Mouse (Mus musculus) spleen, adult 18-20 months (tissue): ENCODE results near the gene Col11a1.

Experiments used
- DNase-seq, 2 experiments: peaks; one replicate each; pipeline ENCODE4 v3.0.0; 2022; ENCODE audit warnings: mixed read lengths in 2 of 2

The Col11a1 gene

DNA sequence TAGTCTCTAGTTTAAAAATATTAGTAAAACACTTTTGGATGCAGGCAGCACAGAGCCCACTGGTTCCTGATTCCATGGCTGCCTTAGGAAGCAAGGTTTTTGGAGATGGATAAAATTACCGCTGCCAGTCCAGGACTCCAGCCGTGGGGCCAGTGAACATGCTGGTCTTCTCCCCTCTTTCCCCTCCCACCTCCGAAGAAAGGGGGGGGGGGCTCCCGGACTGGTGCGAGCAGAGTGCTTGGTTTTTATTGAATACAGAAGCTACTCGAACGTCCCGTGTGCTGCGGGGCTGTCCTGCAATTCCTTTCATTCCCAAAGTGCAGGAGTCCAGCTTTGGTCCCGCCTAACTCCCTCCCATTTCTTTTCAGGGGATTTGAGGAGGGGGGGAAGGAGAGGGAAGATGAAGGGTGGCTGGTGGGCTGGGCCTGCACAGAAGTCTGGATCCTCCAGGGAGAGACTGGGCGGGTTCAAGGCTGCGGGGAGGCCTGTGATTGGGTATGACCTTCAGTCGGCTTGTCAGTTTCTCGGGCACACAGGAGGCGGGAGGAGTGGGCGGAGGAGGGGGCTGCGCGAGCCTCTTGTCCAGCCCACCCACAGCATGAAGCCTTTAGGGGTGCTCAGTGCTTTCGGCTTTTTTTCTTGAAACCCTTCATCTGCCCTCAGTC lies at the start of gene Col11a1:
Gene Col11a1, plus strand, starts transcription at position 570 of the 665 bp plus-strand sequence.
- DNase-seq, result no peak

GRCm38 (mm10) chr3:113990936-113991335 lies 39.4 kb upstream of the Col11a1 start:
- DNase-seq, result no peak

GRCm38 (mm10) chr3:114030886-114031285 lies 546 bp downstream of the Col11a1 start:
- no peak for DNase-seq

DNA sequence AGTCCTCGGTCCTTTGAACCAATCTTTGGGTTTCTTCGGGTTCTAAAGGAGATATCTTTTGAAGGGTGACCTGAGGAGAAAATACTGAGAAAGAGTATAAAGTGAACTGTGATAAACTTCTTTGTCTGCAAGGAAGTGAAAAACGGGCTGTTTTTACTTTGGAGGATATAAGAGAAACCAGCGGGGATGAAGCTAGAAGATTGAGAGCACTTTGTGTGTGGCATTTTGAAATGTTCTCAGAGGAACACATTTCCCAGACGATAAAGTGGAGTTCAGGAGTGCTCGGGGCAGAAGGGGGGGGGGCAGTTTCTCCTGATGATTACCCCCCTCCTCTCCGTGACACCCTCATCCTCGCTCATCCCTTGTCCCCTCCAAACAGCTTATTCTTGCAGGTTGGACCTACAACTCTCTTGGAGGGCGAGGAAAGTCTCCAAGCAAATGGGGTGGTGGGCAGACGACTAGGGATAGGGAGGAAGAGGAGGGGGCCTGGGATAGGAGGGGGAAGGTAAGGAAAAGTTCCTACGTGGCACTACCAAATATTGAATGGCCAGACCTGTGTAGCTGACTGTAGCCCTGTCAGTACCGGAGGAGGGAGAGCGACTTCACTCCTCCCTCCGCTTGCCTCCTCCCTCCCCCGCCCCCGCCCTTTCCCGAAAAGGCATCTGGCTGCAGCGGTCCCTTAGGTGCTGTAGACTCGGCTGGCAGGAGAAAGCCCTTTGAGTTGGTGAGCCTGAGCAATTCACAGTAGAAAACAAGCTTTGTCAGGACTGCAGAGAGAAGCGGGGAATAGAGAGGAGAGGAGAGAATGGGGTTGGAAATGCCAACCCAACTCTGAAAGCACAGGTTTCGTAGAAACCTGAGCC lies 1.2 kb downstream of the Col11a1 start:
- DNase-seq, result no peak

DNA sequence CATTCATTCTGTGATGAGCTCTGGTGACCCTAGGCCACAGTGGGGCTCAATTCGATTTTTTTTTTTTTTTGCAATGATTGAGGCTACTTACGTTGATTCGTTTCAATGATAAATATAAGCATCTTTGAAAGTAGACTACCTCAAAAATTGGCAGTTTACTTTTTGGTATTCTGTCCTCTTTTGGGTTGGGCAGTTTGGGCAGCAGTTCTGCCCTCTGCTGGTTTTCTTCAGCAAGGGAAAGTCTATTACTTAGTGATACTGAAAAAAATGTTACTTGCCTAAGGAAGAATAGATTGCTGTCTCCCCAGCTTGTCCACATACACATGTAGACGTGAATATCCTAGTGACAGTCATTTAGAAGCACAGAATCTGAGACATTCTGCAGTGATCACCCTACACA lies 2.0 kb downstream of the Col11a1 start:
- no peak for DNase-seq

DNA sequence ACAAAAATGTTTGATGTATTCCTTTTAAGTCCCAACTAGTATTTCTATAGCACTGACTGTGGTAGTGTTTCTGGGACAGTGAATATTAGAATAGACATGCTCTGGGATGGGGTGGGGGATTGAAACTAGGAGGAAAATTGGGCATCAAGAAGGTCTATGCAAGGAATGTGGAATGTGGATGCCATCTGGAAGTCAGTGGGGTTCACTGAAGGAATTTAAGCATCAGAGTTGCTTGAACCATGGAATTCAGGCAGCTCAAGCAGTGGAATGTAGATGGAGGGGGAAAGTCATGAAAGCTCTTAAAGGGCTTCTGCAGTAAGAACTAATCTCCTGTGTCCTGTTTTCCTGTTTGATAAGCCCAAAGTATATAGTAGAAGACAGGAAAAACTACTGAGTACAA lies 22.1 kb downstream of the Col11a1 start:
- DNase-seq, result no peak

- DNase-seq, result no peak
These were observed 23.2 kb downstream of the Col11a1 start for GRCm38 (mm10) chr3:114053501-114053900.

DNA sequence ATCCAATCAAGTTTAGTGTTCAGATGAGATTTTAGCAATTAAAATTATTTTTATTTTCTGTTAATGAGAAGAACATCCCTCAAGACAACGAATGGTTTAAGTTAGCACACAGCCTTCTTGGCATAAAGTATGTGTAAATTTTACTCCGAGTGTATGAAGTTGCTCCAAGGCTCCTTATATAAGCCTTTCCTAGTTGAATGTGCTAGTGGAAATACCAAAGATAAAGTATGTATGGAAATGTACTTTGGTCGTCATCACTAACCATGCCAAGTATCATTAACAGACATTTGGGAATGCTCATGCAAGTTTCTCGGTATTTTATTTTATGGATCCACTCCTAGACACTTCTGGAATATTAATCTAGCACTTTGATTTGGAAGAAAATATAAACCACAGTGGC lies 34.8 kb downstream of the Col11a1 start:
- no peak for DNase-seq

DNA sequence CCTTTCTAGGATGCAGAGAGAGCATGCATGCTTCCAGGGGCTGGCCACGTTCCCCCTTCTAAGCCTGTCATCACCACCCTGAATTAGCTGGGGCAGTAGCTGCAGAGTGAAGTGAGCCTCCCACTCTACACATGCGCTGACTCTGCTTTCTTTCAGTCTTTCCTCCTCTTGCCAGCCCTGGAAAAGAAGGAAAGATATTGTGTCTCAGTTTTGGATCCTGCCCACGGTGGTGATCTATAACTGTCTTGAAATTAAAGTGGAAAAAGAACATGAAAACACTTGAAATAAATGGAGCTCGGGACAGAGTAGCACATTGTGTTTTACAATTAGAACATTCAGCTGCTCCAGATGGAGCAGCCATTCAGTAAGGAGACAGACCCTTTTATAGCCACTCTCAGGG lies 35.2 kb downstream of the Col11a1 start:
- DNase-seq, result no peak

DNA sequence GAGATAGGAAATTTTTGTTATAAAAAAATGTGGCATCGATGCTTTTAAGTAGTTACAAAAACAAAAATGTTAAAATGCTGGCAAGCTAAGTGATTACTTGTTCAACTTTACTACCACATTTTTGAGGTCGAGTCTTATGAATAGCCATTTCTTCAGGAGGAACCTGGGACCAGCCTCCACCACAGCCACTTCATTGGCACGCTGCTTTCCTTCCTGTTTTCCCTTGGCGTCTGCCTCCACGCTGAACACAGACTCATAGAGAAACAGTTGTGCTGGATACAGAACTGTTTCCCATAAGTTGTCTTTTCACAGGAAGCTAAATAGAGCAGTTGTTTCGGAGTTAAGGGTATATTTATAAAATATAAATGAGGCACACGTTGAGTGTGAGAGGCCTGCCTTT lies 69.0 kb downstream of the Col11a1 start:
- no peak for DNase-seq

DNA sequence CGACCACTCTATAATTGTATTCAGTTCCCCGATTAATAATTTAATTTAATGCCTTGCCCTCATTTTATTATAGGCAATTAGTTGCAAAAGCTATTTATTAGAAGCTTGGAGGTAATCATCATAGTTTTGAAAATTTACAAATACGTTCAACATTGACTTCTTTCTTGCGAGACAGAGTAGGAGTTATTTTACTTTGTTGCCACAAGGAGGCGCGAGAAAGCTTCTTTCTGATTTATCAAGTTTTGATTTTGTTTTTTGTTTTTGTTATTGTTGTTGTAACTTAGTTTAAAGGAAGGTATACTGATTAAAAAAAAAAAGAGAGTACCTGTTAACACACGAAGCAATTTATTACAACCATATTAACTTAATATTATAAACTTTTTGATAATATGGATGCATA lies 76.8 kb downstream of the Col11a1 start:
- no peak for DNase-seq

DNA sequence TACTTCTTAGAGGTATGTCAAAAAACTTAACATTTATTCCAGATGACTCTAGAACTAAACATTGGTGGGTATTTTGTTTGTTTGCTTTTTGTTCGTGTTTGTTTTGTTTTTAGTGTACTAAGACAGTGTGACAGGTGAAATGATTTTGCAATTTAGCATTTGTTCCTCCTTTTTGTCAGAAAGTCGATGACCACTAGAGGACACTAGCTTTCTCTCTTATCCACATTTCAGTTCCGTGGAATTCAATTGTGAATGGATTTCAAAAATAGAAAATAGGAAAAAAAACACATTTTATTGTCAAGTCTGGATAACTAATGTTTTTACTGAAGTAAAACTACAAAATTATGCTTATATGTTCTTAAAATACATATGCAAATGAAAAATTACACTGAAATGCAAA lies 116.8 kb downstream of the Col11a1 start:
- no peak for DNase-seq

DNA sequence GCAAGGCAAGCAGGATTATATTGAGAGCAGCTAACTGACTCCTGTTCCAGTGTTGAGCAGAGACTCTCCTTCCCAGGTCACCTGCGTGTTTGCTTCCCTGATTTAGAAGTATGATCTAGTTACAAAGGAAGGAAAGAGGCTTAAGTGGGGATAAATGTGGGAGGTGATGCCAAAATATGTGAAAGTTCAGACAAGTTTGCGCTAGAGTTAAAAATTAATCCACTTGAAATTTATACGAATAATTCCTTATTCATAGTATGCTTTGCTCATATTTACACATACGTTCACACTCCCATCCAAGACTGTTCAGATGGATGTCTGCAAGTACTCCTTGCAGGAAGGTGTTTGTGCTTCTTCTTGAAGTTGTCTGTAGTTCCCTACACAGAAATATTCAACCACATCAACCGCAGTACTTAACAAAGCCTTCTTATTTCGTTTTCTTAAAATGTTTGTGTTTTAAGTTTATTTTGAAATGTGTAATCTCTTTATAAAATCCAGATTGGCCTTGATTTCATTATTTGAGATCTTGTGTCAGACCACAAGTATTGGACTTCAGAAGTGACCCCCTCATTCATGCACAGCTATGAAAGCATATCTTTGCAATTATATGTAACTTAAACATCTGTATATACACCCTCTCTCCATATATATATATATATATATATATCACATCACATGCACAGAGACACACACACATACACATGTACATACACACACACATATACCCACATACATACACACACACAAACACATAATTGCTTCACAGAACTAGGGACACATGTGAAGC lies 167.8 kb downstream of the Col11a1 start:
- no peak for DNase-seq

DNA sequence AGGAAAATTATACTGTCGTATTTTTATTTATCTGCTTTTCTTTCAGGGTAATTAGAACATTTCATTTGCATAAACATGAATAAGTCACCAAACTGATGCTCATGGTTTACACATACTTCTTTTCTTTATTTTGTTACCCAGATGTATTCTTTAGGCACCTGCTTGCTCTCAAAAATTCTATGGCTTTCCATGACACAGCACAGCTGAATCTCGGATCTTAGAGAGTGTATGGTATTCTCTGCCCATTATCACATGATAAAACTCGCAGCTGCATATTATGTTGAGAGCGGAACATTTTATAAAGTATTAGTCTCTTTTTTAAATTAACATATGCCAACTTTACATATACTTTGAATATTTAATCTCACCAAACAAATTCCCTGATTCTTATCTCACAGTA lies 181.9 kb downstream of the Col11a1 start:
- DNase-seq, result no peak

DNA sequence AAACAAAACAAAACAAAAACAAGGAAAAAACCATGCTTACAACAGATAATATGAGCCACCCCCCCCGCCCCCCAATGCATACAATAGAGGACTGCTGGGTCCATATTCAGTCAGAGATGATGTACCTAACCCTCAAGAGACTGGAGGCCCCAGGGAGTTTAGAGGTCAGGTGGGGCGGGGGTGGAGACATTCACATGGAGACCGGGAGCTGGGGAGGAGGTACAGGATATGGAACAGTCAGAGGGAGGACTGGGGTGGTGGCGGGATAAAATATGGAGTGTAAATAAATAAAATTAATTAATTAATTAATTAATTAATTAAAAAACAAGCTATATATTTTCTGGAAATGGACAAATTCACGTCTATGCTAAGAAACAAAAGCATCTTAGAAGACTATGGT lies 185.8 kb downstream of the Col11a1 start:
- DNase-seq, result no peak

GRCm38 (mm10) chr3:114229501-114229900 lies 199.2 kb downstream of the Col11a1 start:
- DNase-seq, result no peak
